Mouse (Mus musculus) olfactory bulb, adult 2 months (tissue): ENCODE measurements around the gene Icmt. TPM values are rescaled to one million over a fixed set of nuclear protein-coding genes. Genes with fewer than 3 reads are reported as not detected.
A peak's percentile ranks its signal among the peaks of the same experiment; 100 is the strongest.

ENCODE experiments used
- H3K27ac ChIP-seq: fragments of 200-500 bp; 2 replicates; pipeline ENCODE4 v1.5.1; 2012; ENCODE audit warnings: low read depth, low read length; ENCODE audit not compliant: insufficient read depth
- H3K4me1 ChIP-seq: fragments of 200-500 bp; 2 replicates; pipeline ENCODE4 v1.6.1; 2012; ENCODE audit warnings: low read length; ENCODE audit not compliant: control insufficient read depth, insufficient read depth
- H3K4me3 ChIP-seq: fragments of 200-500 bp; 2 replicates; pipeline ENCODE4 v1.5.1; 2012; ENCODE audit warnings: mild to moderate bottlenecking, low read depth, low read length, moderate library complexity; ENCODE audit not compliant: insufficient read depth
- CTCF ChIP-seq: fragments of 200-500 bp; IDR thresholded peaks from 2 replicates; pipeline ENCODE4 v1.5.1; 2012; ENCODE audit warnings: low read depth, mild to moderate bottlenecking, low read length, moderate library complexity; ENCODE audit not compliant: insufficient read depth
- POLR2A ChIP-seq: fragments of 200-500 bp; IDR thresholded peaks from 2 replicates; pipeline ENCODE4 v1.6.1; 2012; ENCODE audit warnings: mild to moderate bottlenecking, low read depth, low read length, moderate library complexity; ENCODE audit not compliant: insufficient read depth
- WGBS: fragments of 180-500 bp; shearing (Covaris S2); methylation state at CpG from one replicate; pipeline ENCODE4 v1.1.7; 2018; 5-methylcytosine and 5-hydroxymethylcytosine counted together
- polyA plus RNA-seq: library from polyadenylated mRNA; stranded (reverse); fragments of >200 nt; gene quantifications from 2 replicates; pipeline ENCODE4 v1.2.4, GENCODE M21; 2012; ENCODE audit warnings: low replicate concordance; ENCODE audit not compliant: missing spikeins, insufficient read depth, insufficient read length

Gene Icmt
- polyA plus RNA-seq, 1 experiment: not detected

DNA sequence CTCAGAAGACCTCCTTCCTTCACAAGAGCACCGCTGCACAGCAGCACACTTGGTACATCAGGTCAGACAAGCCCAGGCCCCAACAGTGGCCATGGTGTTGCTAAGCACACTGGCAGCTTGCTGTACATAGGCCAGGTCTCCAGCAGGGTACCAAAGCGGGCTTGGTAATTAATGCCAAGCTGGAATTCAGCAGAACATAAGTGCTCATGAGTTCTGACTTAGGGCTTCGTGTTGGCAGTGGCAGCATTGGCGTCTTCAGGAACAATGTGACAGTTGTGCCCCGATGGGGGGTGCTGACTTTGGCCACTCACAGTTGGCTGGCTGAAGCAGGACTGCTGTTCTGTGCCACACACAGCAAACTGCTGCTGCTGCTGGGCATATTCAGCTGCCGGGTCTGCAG lies 7.7 kb downstream of the Icmt start:
- no peak overlapping the region for H3K27ac ChIP-seq
- peaks cover 23% of the 10 kb centered on the region for H3K4me1 ChIP-seq
- 61% methylated on average over 6 of the region's 6 CpGs for WGBS
- TF ChIP-seq CTCF (no peak), POLR2A (no peak)
- no peak overlapping the region for H3K4me3 ChIP-seq

DNA sequence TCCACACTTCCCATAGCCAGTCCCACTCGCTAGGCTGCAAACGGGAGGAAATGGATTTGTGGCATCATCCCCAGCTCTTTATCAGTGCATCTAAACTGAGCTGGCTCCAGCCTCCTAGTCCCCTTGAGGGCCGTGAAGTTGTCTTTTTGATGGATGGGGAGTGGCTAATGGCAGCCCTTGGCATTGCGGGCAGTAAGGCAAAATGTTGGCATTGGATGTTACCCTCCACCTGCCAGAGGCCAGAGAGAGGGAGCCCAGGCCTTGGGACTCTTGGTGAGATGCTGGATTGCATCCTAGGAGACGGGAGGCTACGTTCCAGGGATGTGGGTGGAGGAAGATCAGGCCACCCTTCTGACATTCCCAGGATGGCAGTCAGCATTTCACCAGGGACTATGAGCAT lies 9.0 kb downstream of the Icmt start:
- TF ChIP-seq CTCF (no peak), POLR2A (no peak)
- no peak overlapping the region for H3K4me3 ChIP-seq
- peaks cover 23% of the 10 kb centered on the region for H3K4me1 ChIP-seq
- WGBS: 65% methylated on average over 6 of the region's 6 CpGs
- no peak overlapping the region; the same call in 1 of the 2 replicates for H3K27ac ChIP-seq

DNA sequence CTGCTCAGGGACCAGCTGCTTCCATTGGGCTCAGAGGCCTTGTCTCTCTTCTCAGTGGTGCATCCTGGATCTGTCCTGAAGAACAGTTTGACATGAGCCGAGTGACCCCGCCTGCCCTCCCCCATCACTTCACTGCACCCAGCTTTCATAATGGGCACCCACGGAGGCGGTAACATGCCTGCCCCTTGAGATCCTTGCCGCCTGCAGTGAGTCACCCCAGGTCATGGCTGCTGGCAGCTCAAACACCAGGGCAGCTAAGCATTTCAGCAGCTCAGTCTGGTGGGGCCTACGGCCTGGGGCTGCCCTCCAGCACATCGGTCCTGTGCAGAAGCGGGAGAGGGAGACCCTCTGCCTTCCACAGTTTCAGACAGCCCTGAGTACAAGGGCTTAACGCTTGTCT lies 10.5 kb downstream of the Icmt start:
- Histone ChIP-seq H3K4me3 (no peak overlapping the region), H3K4me1 (peaks cover 26% of the 10 kb centered on the region), H3K27ac (no peak overlapping the region)
- no peak for TF ChIP-seq POLR2A
- no peak for TF ChIP-seq CTCF
- WGBS: 61% methylated on average over 9 of the region's 9 CpGs

GRCm38 (mm10) chr4:152312186-152312585 lies 15.2 kb downstream of the Icmt start:
- H3K4me1 ChIP-seq: peaks cover 31% of the 10 kb centered on the region
- no peak overlapping the region for H3K27ac ChIP-seq
- 25% methylated on average over 14 of the region's 14 CpGs for WGBS
- no peak overlapping the region for H3K4me3 ChIP-seq
- no peak for TF ChIP-seq CTCF
- TF ChIP-seq POLR2A: no peak

DNA sequence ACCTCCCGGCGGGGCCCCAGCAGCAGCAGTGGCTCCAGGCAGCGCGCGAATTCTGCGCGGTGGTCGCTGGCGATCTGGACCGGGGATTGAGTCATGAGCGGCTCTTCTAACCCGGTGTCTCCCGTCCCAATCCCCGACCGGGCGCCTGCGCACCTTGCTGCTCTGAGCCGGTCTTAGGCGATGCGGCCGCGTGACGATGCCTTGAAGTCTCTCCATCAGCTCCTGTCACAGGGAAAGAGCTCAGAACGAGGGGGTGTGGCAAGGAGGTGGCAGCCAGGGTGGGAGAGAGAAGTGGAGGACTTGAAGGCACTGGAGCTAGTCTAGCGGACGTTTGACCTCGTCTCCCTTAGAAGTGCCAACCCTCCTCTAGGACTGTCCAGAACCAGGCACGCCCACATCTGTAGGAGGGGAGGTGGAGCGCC lies 16.2 kb downstream of the Icmt start:
- H3K27ac ChIP-seq: no peak overlapping the region
- WGBS: under 1% methylated on average over 29 of the region's 29 CpGs

DNA sequence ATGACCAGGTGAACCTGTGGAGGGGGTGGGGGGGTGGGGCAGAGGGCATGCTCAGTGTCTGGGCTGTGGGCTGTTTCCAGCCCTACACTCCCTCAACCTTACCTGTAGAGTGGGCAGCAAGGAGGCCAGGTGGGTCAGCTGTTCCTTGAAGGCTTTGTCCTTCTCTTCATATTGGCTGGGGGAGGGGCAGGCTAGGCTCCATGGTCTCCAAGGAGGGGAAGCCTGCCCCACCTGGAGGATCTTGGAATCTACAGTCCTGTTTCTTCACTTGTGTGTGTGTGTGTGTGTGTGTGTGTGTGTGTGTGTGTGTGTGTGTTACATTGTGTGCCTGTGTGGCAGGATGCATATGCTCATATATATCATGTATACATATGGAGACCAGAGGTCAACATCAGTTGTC lies 16.9 kb downstream of the Icmt start:
- Histone ChIP-seq H3K4me3 (no peak overlapping the region), H3K4me1 (peaks cover 29% of the 10 kb centered on the region), H3K27ac (no peak overlapping the region)
- no peak for TF ChIP-seq CTCF
- TF ChIP-seq POLR2A: no peak

More for the DNA sequence above, 16.2 kb downstream of the Icmt start:
- TF ChIP-seq CTCF (no peak), POLR2A (no peak)
- Histone ChIP-seq H3K4me3 (peak overlapping the region; percentile 27), H3K4me1 (peaks cover 25% of the 10 kb centered on the region)

DNA sequence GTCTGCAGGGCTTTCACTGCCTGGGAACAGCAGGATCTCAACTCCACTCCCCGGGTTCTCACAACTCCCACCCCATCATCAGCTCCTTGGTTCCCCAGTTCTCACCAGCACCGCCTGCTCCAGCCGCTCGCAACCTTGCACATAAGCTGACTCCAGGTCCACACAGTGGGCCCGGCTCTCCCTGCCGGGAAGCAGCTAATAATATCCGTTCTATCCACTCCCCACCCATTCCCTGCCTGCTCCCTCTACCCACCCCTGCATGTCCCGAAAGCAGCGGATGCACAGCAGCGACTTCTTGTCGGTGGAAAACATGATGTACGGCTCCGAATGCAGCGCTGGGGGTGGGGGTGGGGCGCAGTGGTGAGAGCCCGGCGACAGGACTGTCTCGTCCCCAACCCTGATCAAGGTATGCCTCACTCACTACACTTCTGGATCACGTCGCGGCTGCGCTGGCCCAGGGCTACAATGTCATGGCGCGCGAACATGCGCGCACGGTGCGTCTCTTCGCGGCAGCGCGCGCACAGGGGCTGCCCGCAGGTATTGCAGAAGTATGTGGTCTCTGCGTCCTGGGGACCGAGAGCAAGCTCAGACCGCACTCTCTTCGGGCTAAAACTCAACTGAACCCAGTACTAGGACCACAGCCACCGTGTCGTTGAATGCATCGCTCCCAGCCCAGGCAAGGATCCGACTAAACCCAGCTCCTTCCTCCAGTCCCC lies 18.6 kb downstream of the Icmt start:
- WGBS: 1% methylated on average over 43 of the region's 43 CpGs
- H3K27ac ChIP-seq: no peak overlapping the region
- no peak for TF ChIP-seq CTCF
- no peak for TF ChIP-seq POLR2A
- peak overlapping the region; percentile 34 for H3K4me3 ChIP-seq
- H3K4me1 ChIP-seq: peaks cover 29% of the 10 kb centered on the region

- Histone ChIP-seq H3K4me1 (peaks cover 25% of the 10 kb centered on the region), H3K4me3 (no peak overlapping the region), H3K27ac (no peak overlapping the region)
- whole genome bisulfite sequencing: 82% methylated on average over 6 of the region's 6 CpGs
- TF ChIP-seq POLR2A: no peak
- no peak for TF ChIP-seq CTCF
Observed at GRCm38 (mm10) chr4:152317631-152318033, 20.6 kb downstream of the Icmt start.

- TF ChIP-seq CTCF (peak; percentile 64), POLR2A (no peak)
- Histone ChIP-seq H3K4me1 (peaks cover 14% of the 10 kb centered on the region), H3K4me3 (no peak within 1 kb of the TSS), H3K27ac (no peak within 1 kb of the TSS)
- 9% methylated on average over 26 of the region's 26 CpGs for WGBS
Observed at GRCm38 (mm10) chr4:152318517-152319234, 21.6 kb downstream of the Icmt start, which contains the start of gene Rnf207. TSS of gene Rnf207 (minus strand) at chr4:152318993.
